Mouse (Mus musculus) CH12.LX (cell line): ENCODE results near the gene Mex3d. TPM values are rescaled to one million over a fixed set of nuclear protein-coding genes. Genes with fewer than 3 reads are reported as not detected.
A peak's percentile ranks its signal among the peaks of the same experiment; 100 is the strongest.

ENCODE experiments used
- DNase-seq: peaks from one replicate; pipeline ENCODE4 v3.0.0-alpha.2; 2013; ENCODE audit errors: extremely low read depth
- H3K27ac ChIP-seq: 2 replicates; pipeline ENCODE4 v1.5.1; 2012; ENCODE audit warnings: low read depth, mild to moderate bottlenecking, control low read depth, moderate library complexity; ENCODE audit not compliant: insufficient read depth
- H3K27me3 ChIP-seq: replicated peaks from 2 replicates; pipeline ENCODE3; 2012; ENCODE audit warnings: inconsistent platforms
- H3K36me3 ChIP-seq, 2 experiments: replicated peaks in 1 of 2; 2 replicates each; pipeline versions ENCODE3 to v1.6.1; 2012; ENCODE audit warnings: inconsistent platforms in 1 of 2, low read length in 1 of 2, mild to moderate bottlenecking in 1 of 2, mixed read lengths in 1 of 2, moderate library complexity in 1 of 2; ENCODE audit not compliant: control insufficient read depth in 1 of 2, insufficient read depth in 1 of 2
- H3K4me1 ChIP-seq, 2 experiments: 2 replicates each; pipeline ENCODE4 v1.6.1; 2012; ENCODE audit warnings: inconsistent platforms in 1 of 2, moderate library complexity in 1 of 2; ENCODE audit not compliant: insufficient read depth in 2 of 2, control insufficient read depth in 1 of 2
- H3K4me2 ChIP-seq: 2 replicates; pipeline ENCODE4 v1.6.1; 2012; ENCODE audit warnings: low read depth, mild to moderate bottlenecking, control low read depth; ENCODE audit not compliant: poor library complexity, insufficient read depth, severe bottlenecking
- H3K4me3 ChIP-seq, 3 experiments: fragments of 150-350 bp in 1 of 3; sonication (generic) in 1 of 3; replicated peaks in 1 of 3; 2 replicates each; pipeline versions ENCODE3 to v1.5.1; 2011 to 2012; ENCODE audit warnings: low read depth in 2 of 3, low read length in 2 of 3, mild to moderate bottlenecking in 2 of 3, moderate library complexity in 2 of 3, control low read depth in 1 of 3, improper control_type of control experiment in 1 of 3, inconsistent platforms in 1 of 3, mixed read lengths in 1 of 3; ENCODE audit not compliant: poor library complexity in 1 of 3
- H3K79me2 ChIP-seq: replicated peaks from 2 replicates; pipeline ENCODE4 v1.6.1; 2012; ENCODE audit warnings: mild to moderate bottlenecking, moderate library complexity; ENCODE audit not compliant: control insufficient read depth, poor library complexity, insufficient read depth, severe bottlenecking; ENCODE audit errors: extremely low read depth
- H3K9ac ChIP-seq: 2 replicates; pipeline ENCODE4 v1.6.1; 2012; ENCODE audit warnings: low read depth, mild to moderate bottlenecking, control low read depth, moderate library complexity; ENCODE audit not compliant: insufficient read depth
- H3K9me3 ChIP-seq: replicated peaks from 2 replicates; pipeline ENCODE3; 2012; ENCODE audit warnings: low read length, inconsistent platforms, mixed read lengths
- BHLHE40 ChIP-seq: IDR thresholded peaks from 2 replicates; pipeline ENCODE4 v1.6.1; 2011; ENCODE audit warnings: mild to moderate bottlenecking, low read depth, low read length, improper control_type of control experiment
- CHD1 ChIP-seq: IDR thresholded peaks from 2 replicates; pipeline ENCODE4 v1.6.1; 2012; ENCODE audit warnings: low read depth, low read length, improper control_type of control experiment, inconsistent platforms
- CHD2 ChIP-seq: IDR thresholded peaks from 2 replicates; pipeline ENCODE4 v1.6.1; 2011; ENCODE audit warnings: low read length, improper control_type of control experiment
- CTCF ChIP-seq, 2 experiments: IDR thresholded peaks in 1 of 2; conservative IDR thresholded peaks in 1 of 2; 2 replicates each; pipeline ENCODE4 v1.5.1; 2011 to 2012; ENCODE audit warnings: low read depth in 2 of 2, low read length in 2 of 2, improper control_type of control experiment in 1 of 2, inconsistent platforms in 1 of 2, mild to moderate bottlenecking in 1 of 2, moderate library complexity in 1 of 2
- ELF1 ChIP-seq: IDR thresholded peaks from 2 replicates; pipeline ENCODE4 v1.6.1; 2014; ENCODE audit warnings: low read depth, mild to moderate bottlenecking, inconsistent platforms, low read length, improper control_type of control experiment
- EP300 ChIP-seq: IDR thresholded peaks from 2 replicates; pipeline ENCODE4 v1.6.1; 2011; ENCODE audit warnings: low read length, improper control_type of control experiment
- GABPA ChIP-seq: IDR thresholded peaks from 2 replicates; pipeline ENCODE4 v1.6.1; 2012; ENCODE audit warnings: low read depth, low read length, improper control_type of control experiment, inconsistent platforms; ENCODE audit not compliant: insufficient replicate concordance
- HCFC1 ChIP-seq: IDR thresholded peaks from 2 replicates; pipeline ENCODE4 v1.6.1; 2012; ENCODE audit warnings: low read depth, mild to moderate bottlenecking, inconsistent platforms, low read length, improper control_type of control experiment
- IRF4 ChIP-seq: IDR thresholded peaks from 2 replicates; pipeline ENCODE4 v1.6.1; 2014; ENCODE audit warnings: low read depth, mild to moderate bottlenecking, inconsistent platforms, low read length, improper control_type of control experiment
- JUN ChIP-seq: IDR thresholded peaks from 2 replicates; pipeline ENCODE4 v1.6.1; 2011; ENCODE audit warnings: low read depth, mild to moderate bottlenecking, low read length, improper control_type of control experiment, moderate library complexity; ENCODE audit not compliant: insufficient read depth
- KAT2A ChIP-seq: IDR thresholded peaks from 2 replicates; pipeline ENCODE4 v1.6.1; 2012; ENCODE audit warnings: low read length, improper control_type of control experiment, inconsistent platforms; ENCODE audit not compliant: insufficient replicate concordance
- MAFK ChIP-seq: IDR thresholded peaks from 2 replicates; pipeline ENCODE4 v1.6.1; 2011; ENCODE audit warnings: low read length, improper control_type of control experiment; ENCODE audit not compliant: insufficient replicate concordance
- MAX ChIP-seq: IDR thresholded peaks from 2 replicates; pipeline ENCODE4 v1.6.1; 2011; ENCODE audit warnings: low read length, improper control_type of control experiment
- MAZ ChIP-seq: IDR thresholded peaks from 2 replicates; pipeline ENCODE4 v1.6.1; 2012; ENCODE audit warnings: low read depth, mild to moderate bottlenecking, inconsistent platforms, low read length, improper control_type of control experiment, moderate library complexity
- MEF2A ChIP-seq: IDR thresholded peaks from 2 replicates; pipeline ENCODE4 v1.6.1; 2014; ENCODE audit warnings: low read depth, mild to moderate bottlenecking, inconsistent platforms, low read length, improper control_type of control experiment, borderline replicate concordance
- MYC ChIP-seq: IDR thresholded peaks from 2 replicates; pipeline ENCODE4 v1.6.1; 2011; ENCODE audit warnings: low read depth, mild to moderate bottlenecking, improper control_type of control experiment, low read length
- NELFE ChIP-seq: IDR thresholded peaks from 2 replicates; pipeline ENCODE4 v1.6.1; 2011; ENCODE audit warnings: low read depth, low read length, improper control_type of control experiment
- NRF1 ChIP-seq: IDR thresholded peaks from 2 replicates; pipeline ENCODE4 v1.6.1; 2014; ENCODE audit warnings: low read depth, mild to moderate bottlenecking, inconsistent platforms, low read length, improper control_type of control experiment, moderate library complexity
- PAX5 ChIP-seq: IDR thresholded peaks from 2 replicates; pipeline ENCODE4 v1.6.1; 2012; ENCODE audit warnings: low read length, inconsistent platforms, mixed read lengths
- POLR2A ChIP-seq: IDR thresholded peaks from 2 replicates; pipeline ENCODE4 v1.6.1; 2011; ENCODE audit warnings: low read depth, mild to moderate bottlenecking, improper control_type of control experiment, low read length
- RAD21 ChIP-seq: IDR thresholded peaks from 2 replicates; pipeline ENCODE4 v1.6.1; 2011; ENCODE audit warnings: low read depth, mild to moderate bottlenecking, low read length, improper control_type of control experiment, moderate library complexity
- RCOR1 ChIP-seq: conservative IDR thresholded peaks from 2 replicates; pipeline ENCODE4 v1.6.1; 2012; ENCODE audit warnings: low read depth, mild to moderate bottlenecking, inconsistent platforms, low read length, improper control_type of control experiment
- SIN3A ChIP-seq: IDR thresholded peaks from 2 replicates; pipeline ENCODE4 v1.6.1; 2012; ENCODE audit warnings: low read length, improper control_type of control experiment, inconsistent platforms
- SMC3 ChIP-seq: IDR thresholded peaks from 2 replicates; pipeline ENCODE4 v1.6.1; 2011; ENCODE audit warnings: low read depth, low read length, improper control_type of control experiment
- TBP ChIP-seq: conservative IDR thresholded peaks from 2 replicates; pipeline ENCODE4 v1.6.1; 2011; ENCODE audit warnings: low read depth, low read length, improper control_type of control experiment
- TCF12 ChIP-seq: IDR thresholded peaks from 2 replicates; pipeline ENCODE4 v1.6.1; 2014; ENCODE audit warnings: low read depth, mild to moderate bottlenecking, inconsistent platforms, low read length, improper control_type of control experiment
- UBTF ChIP-seq: IDR thresholded peaks from 2 replicates; pipeline ENCODE4 v1.6.1; 2012; ENCODE audit warnings: low read depth, mild to moderate bottlenecking, inconsistent platforms, low read length, improper control_type of control experiment, moderate library complexity
- USF2 ChIP-seq: conservative IDR thresholded peaks from 2 replicates; pipeline ENCODE4 v1.6.1; 2011; ENCODE audit warnings: low read depth, low read length, improper control_type of control experiment
- ZKSCAN1 ChIP-seq: IDR thresholded peaks from 2 replicates; pipeline ENCODE4 v1.6.1; 2012; ENCODE audit warnings: low read depth, inconsistent platforms, low read length, improper control_type of control experiment, borderline replicate concordance
- ZNF384 ChIP-seq: IDR thresholded peaks from 2 replicates; pipeline ENCODE4 v1.6.1; 2012; ENCODE audit warnings: low read depth, low read length, improper control_type of control experiment, inconsistent platforms
- dilution Hi-C: fragments of 300-500 bp; cut with MboI; formaldehyde crosslinking; loops from 2 replicates; pipeline ENCODE4 v1.14.3; 2020; ENCODE audit warnings: low sequenced_read_pairs; ENCODE audit not compliant: extremely low pct_unique_long_range_greater_than_20kb, extremely low pct_ligation_motif_present
- in situ Hi-C: fragments of 300-500 bp; cut with MboI; formaldehyde crosslinking; loops from 3 replicates; pipeline ENCODE4 v1.14.3; 2019; ENCODE audit warnings: low sequenced_read_pairs, low pct_ligation_motif_present, low pct_unique_long_range_greater_than_20kb, mixed read lengths
- polyA plus RNA-seq: library from polyadenylated mRNA; unstranded; fragments of >175 nt; gene quantifications from 2 replicates; pipeline ENCODE4 v1.2.1, GENCODE M21; 2012; ENCODE audit warnings: low read depth; ENCODE audit not compliant: insufficient read length
- total RNA-seq, 2 experiments: library from RNA; depleted of rRNA; stranded (reverse); fragments of 300-350 nt in 1 of 2; fragments of >200 nt in 1 of 2; gene quantifications; 2 replicates each; pipeline ENCODE4 v1.2.3; 2012 to 2014

Gene Mex3d
- total and polyA plus RNA-seq, 3 experiments: 5.9 to 8.5 (median 6.6) TPM

DNA sequence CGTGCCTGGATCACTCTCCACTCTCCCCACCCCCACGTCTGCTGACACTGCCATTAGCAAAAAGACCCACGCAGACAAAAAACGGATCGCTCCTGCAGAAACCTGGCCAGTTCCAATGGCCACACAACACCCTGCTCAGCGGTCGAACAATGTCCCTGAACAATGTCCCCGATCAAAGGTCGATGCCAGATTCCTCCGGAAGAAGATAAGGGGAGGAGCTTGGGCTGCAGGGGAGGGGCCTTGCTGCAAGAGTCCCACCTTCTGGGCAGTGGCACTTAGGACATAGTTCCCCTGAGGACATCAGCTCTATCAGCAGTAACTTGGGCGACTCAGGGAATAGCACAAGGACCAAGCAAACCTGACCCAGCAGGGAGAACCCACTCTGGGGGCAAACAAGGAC is 35.6 kb downstream of the Mex3d start:
- DNase-seq: no peak
- H3K4me3 ChIP-seq: no peak overlapping the region
- TF ChIP-seq TBP: no peak
- no peak for TF ChIP-seq MAX
- no peak for TF ChIP-seq MEF2A
- no peak for TF ChIP-seq BHLHE40
- no peak for TF ChIP-seq CHD1
- TF ChIP-seq ELF1: no peak
- no peak for TF ChIP-seq PAX5
- TF ChIP-seq ZKSCAN1: no peak
- no peak for TF ChIP-seq EP300
- no peak for TF ChIP-seq JUN
- no peak for TF ChIP-seq POLR2A
- TF ChIP-seq HCFC1: no peak
- no peak for TF ChIP-seq MAFK
- no peak for TF ChIP-seq UBTF
- no peak for TF ChIP-seq IRF4
- no peak overlapping the region for H3K9ac ChIP-seq
- H3K36me3 ChIP-seq: no peaks in the 10 kb centered on the region
- in situ Hi-C loops (no loop called here), dilution Hi-C loops (no loop called here)
- no peaks in the 10 kb centered on the region for H3K79me2 ChIP-seq
- peaks cover 90% of the 10 kb centered on the region for H3K27me3 ChIP-seq
- peaks cover 3 to 10% of the 10 kb centered on the region in 2 experiments for H3K4me1 ChIP-seq
- no peak overlapping the region for H3K27ac ChIP-seq
- no peak overlapping the region for H3K4me2 ChIP-seq
- peaks cover 4% of the 10 kb centered on the region for H3K9me3 ChIP-seq

DNA sequence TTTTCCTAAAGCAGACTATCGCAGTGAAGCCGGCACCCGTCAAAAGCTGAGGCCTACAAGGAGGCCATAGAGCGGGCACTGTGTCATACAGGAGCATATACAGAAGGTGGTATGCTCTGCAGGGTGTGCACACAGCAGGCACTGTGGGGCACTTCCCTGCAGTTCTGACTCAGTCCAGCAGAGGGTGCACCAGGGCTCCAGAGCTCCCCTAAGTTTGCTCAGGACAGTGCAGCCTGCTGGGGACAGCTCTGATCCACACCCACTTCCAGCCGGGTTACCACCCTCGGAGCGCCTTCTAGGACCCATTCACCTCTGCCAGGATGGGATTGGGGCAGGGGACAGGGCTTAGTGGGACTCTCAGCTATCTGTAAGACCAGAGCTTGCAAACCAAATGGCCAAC is 37.2 kb downstream of the Mex3d start:
- H3K4me2 ChIP-seq: no peak overlapping the region
- no peaks in the 10 kb centered on the region for H3K79me2 ChIP-seq
- TF ChIP-seq ZNF384: no peak
- TF ChIP-seq MAZ: 0 out of 2 replicates have a peak, but pooled peaks have one; percentile 35
- no peak for TF ChIP-seq MAFK
- no peak for TF ChIP-seq ZKSCAN1
- TF ChIP-seq SMC3: peak; percentile 90
- no peak for TF ChIP-seq KAT2A
- TF ChIP-seq IRF4: peak; percentile 39; the same call in 1 of the 2 replicates
- peak; percentile 85 to 94 for TF ChIP-seq CTCF (conservative IDR thresholded peaks at IDR 0.05 in 1 of 2, IDR thresholded peaks at IDR 0.05 in 1 of 2; ENCODE audit: low read depth in 2 of 2, low read length in 2 of 2)
- TF ChIP-seq POLR2A: no peak
- TF ChIP-seq RAD21: peak; percentile 64
- TF ChIP-seq TCF12: 0 out of 2 replicates have a peak, but pooled peaks have one; percentile 34
- 0 out of 2 replicates have a peak, but pooled peaks have one; percentile 44 for TF ChIP-seq MYC
- TF ChIP-seq RCOR1: no peak
- TF ChIP-seq SIN3A: no peak
- TF ChIP-seq BHLHE40: peak; percentile 29
- TF ChIP-seq GABPA: no peak
- TF ChIP-seq HCFC1: no peak
- peak; percentile 43; the same call in 1 of the 2 replicates for TF ChIP-seq ELF1
- TF ChIP-seq NELFE: peak; percentile 32; the same call in 1 of the 2 replicates
- TF ChIP-seq MEF2A: peak; percentile 46; the same call in 1 of the 2 replicates
- no peak for TF ChIP-seq UBTF
- TF ChIP-seq JUN: no peak
- no peak for TF ChIP-seq CHD2
- no peak for TF ChIP-seq USF2
- no peak for TF ChIP-seq EP300
- TF ChIP-seq MAX: 0 out of 2 replicates have a peak, but pooled peaks have one; percentile 24
- peak; percentile 43; the same call in 1 of the 2 replicates for TF ChIP-seq NRF1
- H3K4me3 ChIP-seq: no peak overlapping the region
- DNase-seq: peak; percentile 82
- H3K36me3 ChIP-seq: no peaks in the 10 kb centered on the region
- no peak overlapping the region for H3K9ac ChIP-seq
- H3K4me1 ChIP-seq: peaks cover 3 to 10% of the 10 kb centered on the region in 2 experiments
- in situ Hi-C loops (no loop called here), dilution Hi-C loops (no loop called here)
- no peak overlapping the region for H3K27ac ChIP-seq
- no peaks in the 10 kb centered on the region for H3K9me3 ChIP-seq
- H3K27me3 ChIP-seq: peaks cover 85% of the 10 kb centered on the region
